In the genomic region with DNA sequence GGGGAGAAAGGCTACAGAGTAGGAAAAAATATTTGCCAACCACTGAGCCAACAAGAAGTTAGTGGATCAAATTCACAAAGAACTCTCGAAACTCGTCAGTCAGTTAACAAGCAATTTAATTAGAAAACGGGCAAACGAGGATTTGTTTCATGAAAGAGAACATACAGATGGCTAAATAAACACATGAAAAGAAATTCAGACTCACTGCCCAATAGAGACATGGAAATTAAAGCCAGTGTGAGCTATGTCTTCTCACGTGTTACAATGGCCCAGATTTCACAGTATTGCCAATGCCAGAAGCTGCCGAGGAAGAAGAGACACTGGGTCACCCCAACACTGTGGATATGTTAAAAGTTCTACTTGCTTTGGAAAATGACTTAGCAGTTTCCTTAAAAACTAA, we compare ENCODE assay signal across 18 mouse cellular contexts.
"Had no signal": no experiment of that assay in that cellular context is flagged by ENCODE, and none has a peak within 500 bp of the region (broad histone marks: within the 10 kb centered on the region; RNA-seq: fewer than 3 reads in every experiment).

No protein-coding gene starts in this region.

- H3K9ac ChIP-seq: lung, embryonic 14.5 days; midbrain, embryonic 13.5 days; midbrain, embryonic 15.5 days; neural tube, embryonic 13.5 days; neural tube, embryonic 15.5 days had no signal

- H3K27me3 ChIP-seq: midbrain, embryonic 13.5 days; midbrain, embryonic 15.5 days; neural tube, embryonic 13.5 days; neural tube, embryonic 15.5 days had no signal

- H3K36me3 ChIP-seq: midbrain, embryonic 10.5 days; midbrain, embryonic 13.5 days; midbrain, embryonic 15.5 days; neural tube, embryonic 15.5 days had no signal

- ATAC-seq: midbrain, embryonic 13.5 days; midbrain, embryonic 15.5 days had no signal

- H3K4me2 ChIP-seq: lung, embryonic 14.5 days; midbrain, embryonic 13.5 days; midbrain, embryonic 15.5 days; neural tube, embryonic 13.5 days; neural tube, embryonic 15.5 days had no signal

- H3K4me3 ChIP-seq: midbrain, embryonic 10.5 days; midbrain, embryonic 13.5 days; midbrain, embryonic 15.5 days; myocyte; neural tube, embryonic 13.5 days; neural tube, embryonic 15.5 days had no signal

- DNase-seq: lung, adult 18-20 months; lung, embryonic 14.5 days; lung, postnatal 10 days; lung, postnatal 4 days; retina, postnatal 1 day; right cerebral cortex, adult 18-20 months; right cerebral cortex, postnatal 25 days; right cerebral cortex, postnatal 4 days; spleen, adult 18-20 months; thymus, adult 18-20 months; thymus, postnatal 14 days; thymus, postnatal 36 days had no signal

- H3K9me3 ChIP-seq: midbrain, embryonic 15.5 days; neural tube, embryonic 13.5 days; neural tube, embryonic 15.5 days had no signal

- H3K27ac ChIP-seq: midbrain, embryonic 10.5 days; midbrain, embryonic 13.5 days; midbrain, embryonic 15.5 days; neural tube, embryonic 13.5 days; neural tube, embryonic 15.5 days had no signal
